Mouse (Mus musculus) liver, adult 2 months (tissue): ENCODE results near the gene Farsb. TPM values are rescaled to one million over a fixed set of nuclear protein-coding genes. Genes with fewer than 3 reads are reported as not detected.
"Not testable (repeated sequence)": the region's sequence is repeated elsewhere in the genome, so short reads cannot be mapped to it uniquely, and the experiment has no call there.

ENCODE experiments used
- DNase-seq: peaks from one replicate; pipeline ENCODE4 v3.0.0-alpha.2; 2011; ENCODE audit warnings: low read depth, low spot score; ENCODE audit errors: extremely low read depth
- H3K27ac ChIP-seq: fragments of 200-500 bp; replicated peaks from 2 replicates; pipeline ENCODE4 v1.5.1; 2012; ENCODE audit warnings: low read depth, mild to moderate bottlenecking, control low read depth, inconsistent platforms, low read length; ENCODE audit not compliant: insufficient read depth
- H3K27me3 ChIP-seq: fragments of 200-500 bp; 2 replicates; pipeline ENCODE4 v1.6.1; 2012; ENCODE audit warnings: mild to moderate bottlenecking, moderate library complexity, low read length, inconsistent platforms; ENCODE audit not compliant: control insufficient read depth, insufficient read depth
- H3K36me3 ChIP-seq: fragments of 200-500 bp; 2 replicates; pipeline ENCODE4 v1.6.1; 2012; ENCODE audit warnings: low read length, inconsistent platforms; ENCODE audit not compliant: control insufficient read depth, insufficient read depth
- H3K4me1 ChIP-seq: fragments of 200-500 bp; 2 replicates; pipeline ENCODE4 v1.6.1; 2011; ENCODE audit warnings: low read length; ENCODE audit not compliant: control insufficient read depth, insufficient read depth
- H3K4me3 ChIP-seq: fragments of 200-500 bp; 2 replicates; pipeline ENCODE4 v1.5.1; 2011; ENCODE audit warnings: low read depth, mild to moderate bottlenecking, control low read depth, low read length, moderate library complexity; ENCODE audit not compliant: insufficient read depth
- H3K79me2 ChIP-seq: fragments of 200-500 bp; 2 replicates; pipeline ENCODE4 v1.6.1; 2012; ENCODE audit warnings: inconsistent platforms, mild to moderate bottlenecking, low read length, moderate library complexity; ENCODE audit not compliant: control insufficient read depth, insufficient read depth
- H3K9ac ChIP-seq: fragments of 200-500 bp; 2 replicates; pipeline ENCODE4 v1.6.1; 2012; ENCODE audit warnings: low read depth, mild to moderate bottlenecking, control low read depth, inconsistent platforms, low read length
- CTCF ChIP-seq: fragments of 200-500 bp; IDR thresholded peaks from 2 replicates; pipeline ENCODE4 v1.5.1; 2011; ENCODE audit warnings: low read depth, low read length, control low read depth
- POLR2A ChIP-seq: fragments of 200-500 bp; IDR thresholded peaks from 2 replicates; pipeline ENCODE4 v1.6.1; 2011; ENCODE audit warnings: low read length, control low read depth; ENCODE audit not compliant: insufficient read depth; ENCODE audit errors: extremely low read depth
- WGBS: fragments of 180-500 bp; shearing (Covaris S2); methylation state at CpG from one replicate; pipeline ENCODE4 v1.1.7; 2018; 5-methylcytosine and 5-hydroxymethylcytosine counted together
- polyA plus RNA-seq: library from polyadenylated mRNA; depleted of rRNA; stranded (reverse); fragments of >200 nt; gene quantifications from 2 replicates; pipeline ENCODE4 v1.2.3, GENCODE M21; 2012
- total RNA-seq: library from RNA; depleted of rRNA; stranded (reverse); fragments of >200 nt; gene quantifications from 2 replicates; pipeline ENCODE4 v1.2.3, GENCODE M21; 2014

Gene Farsb
- total and polyA plus RNA-seq, 2 experiments, result 11.2 to 37.3 TPM

DNA sequence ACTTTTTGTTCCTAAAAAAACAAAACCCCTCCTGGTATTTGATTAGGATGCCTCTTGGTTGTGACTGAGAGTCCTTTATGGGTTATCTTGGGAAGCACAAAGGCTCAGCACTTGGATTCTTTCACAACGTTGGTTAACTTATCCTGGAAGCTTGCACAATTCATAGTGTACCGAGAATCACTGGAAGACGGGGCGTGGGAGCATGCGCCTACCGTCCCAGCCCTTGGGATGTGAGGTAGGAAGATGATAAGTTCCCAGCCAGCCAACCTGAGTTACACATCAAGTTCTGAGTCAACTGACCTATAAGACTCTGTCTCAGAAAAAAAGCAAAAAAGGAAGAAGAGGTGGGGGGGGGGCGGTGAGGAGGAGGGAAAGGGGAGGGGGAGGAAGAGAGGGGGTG, 30.2 kb upstream of the Farsb start:
- Histone ChIP-seq H3K79me2 (no peaks in the 10 kb centered on the region), H3K4me1 (no peaks in the 10 kb centered on the region), H3K27me3 (no peaks in the 10 kb centered on the region; the same call in 1 of the 2 replicates), H3K27ac (no peak overlapping the region), H3K4me3 (no peak overlapping the region), H3K36me3 (no peaks in the 10 kb centered on the region), H3K9ac (no peak overlapping the region)
- 79% methylated on average over 7 of the region's 7 CpGs for WGBS
- TF ChIP-seq POLR2A, result no peak
- no peak for TF ChIP-seq CTCF
- no peak for DNase-seq

DNA sequence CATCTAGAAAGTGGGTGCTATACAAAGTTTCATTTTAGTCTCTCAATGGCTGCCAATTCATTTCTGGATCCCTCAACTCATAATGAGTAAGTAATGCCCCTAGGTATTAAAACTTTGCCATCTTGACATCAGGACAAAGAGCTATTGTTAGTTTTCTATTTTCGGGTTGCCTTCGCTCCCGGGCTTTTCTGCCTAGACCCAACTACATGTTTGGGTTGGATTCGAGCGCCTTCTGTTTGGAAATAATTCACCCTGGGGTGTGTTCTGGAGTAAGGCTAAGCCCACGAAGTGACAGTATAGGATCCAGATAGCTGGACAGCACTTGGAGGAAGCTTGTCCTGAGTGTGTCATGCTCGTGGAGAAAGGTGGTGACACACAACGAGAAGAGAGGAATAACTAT, 24.1 kb upstream of the Farsb start:
- 82% methylated on average over 8 of the region's 8 CpGs for WGBS

DNA sequence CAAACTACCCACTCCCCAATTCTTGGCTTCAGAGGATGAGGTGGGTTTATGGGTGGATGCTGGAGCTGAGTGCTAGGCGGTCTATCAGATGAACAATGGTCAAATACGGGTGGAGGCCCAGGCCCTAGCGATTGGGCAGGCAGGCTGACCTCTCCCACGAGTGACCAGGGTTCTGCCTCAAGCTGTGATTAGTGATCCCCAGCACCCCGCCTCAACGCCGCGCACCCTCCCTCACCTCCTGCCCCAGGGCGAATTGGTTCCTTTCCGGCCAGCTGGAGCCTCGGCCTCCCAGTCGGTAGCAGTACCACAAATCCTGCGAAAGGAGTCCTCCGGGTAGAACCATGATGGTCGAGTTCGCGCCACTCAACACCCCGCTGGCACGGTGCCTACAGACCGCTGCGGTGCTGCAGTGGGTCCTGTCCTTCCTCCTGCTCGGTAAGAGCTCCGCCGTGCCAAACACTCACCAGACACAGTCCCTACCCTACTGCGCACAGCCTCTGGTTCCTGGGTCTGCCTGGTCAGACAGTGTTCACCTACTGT, 23.0 kb upstream of the Farsb start, which contains the start of gene BC035947:
TSS of gene BC035947 (minus strand) at position 538 of the 540 bp plus-strand sequence.
- no peak for DNase-seq
- peak within 1 kb of the TSS; percentile 29; the same call in 1 of the 2 replicates for H3K4me3 ChIP-seq
- H3K9ac ChIP-seq, result peak within 1 kb of the TSS; percentile 20
- no peaks in the 10 kb centered on the region for H3K36me3 ChIP-seq
- WGBS, result 11% methylated on average over 25 of the region's 25 CpGs
- no peaks in the 10 kb centered on the region for H3K79me2 ChIP-seq
- TF ChIP-seq CTCF (no peak), POLR2A (no peak)
- peaks cover 9% of the 10 kb centered on the region for H3K4me1 ChIP-seq
- H3K27ac ChIP-seq, result no peak within 1 kb of the TSS
- H3K27me3 ChIP-seq, result no peaks in the 10 kb centered on the region

More for the DNA sequence above, 24.1 kb upstream of the Farsb start:
- Histone ChIP-seq H3K79me2 (no peaks in the 10 kb centered on the region), H3K9ac (no peak overlapping the region), H3K27me3 (no peaks in the 10 kb centered on the region), H3K36me3 (no peaks in the 10 kb centered on the region), H3K4me3 (no peak overlapping the region), H3K27ac (no peak overlapping the region), H3K4me1 (peaks cover 9% of the 10 kb centered on the region)
- TF ChIP-seq POLR2A (no peak), CTCF (no peak)
- no peak for DNase-seq

DNA sequence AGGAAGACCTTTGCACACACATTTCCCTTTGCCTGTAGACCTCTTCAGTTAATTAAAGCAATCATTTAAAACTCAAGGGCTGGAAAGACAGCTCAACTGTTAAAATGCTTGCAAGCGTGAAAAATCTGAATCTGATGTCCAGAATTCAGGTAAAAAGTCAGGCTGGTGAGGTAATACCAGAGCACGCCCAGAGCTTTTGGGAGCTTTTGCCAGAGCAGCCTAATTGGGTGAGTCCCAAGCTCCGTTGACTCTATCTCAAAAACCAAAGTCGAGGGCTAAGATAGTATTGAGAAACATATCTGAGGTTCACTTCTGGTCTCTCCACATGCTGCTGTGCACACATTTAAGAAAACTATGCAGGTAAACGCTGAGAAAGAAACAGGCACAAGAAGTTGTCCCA, 22.2 kb upstream of the Farsb start, which contains the start of gene Mogat1:
TSS of gene Mogat1 (plus strand) at position 130 of the 400 bp plus-strand sequence.
- Histone ChIP-seq H3K36me3 (no peaks in the 10 kb centered on the region), H3K27me3 (no peaks in the 10 kb centered on the region), H3K4me1 (peaks cover 9% of the 10 kb centered on the region), H3K27ac (no peak within 1 kb of the TSS), H3K9ac (peak within 1 kb of the TSS; percentile 20), H3K79me2 (no peaks in the 10 kb centered on the region), H3K4me3 (peak within 1 kb of the TSS; percentile 29; the same call in 1 of the 2 replicates)
- peak; percentile 92 for DNase-seq
- 19% methylated on average over 5 of the region's 5 CpGs for WGBS
- no peak for TF ChIP-seq CTCF
- TF ChIP-seq POLR2A, result no peak

DNA sequence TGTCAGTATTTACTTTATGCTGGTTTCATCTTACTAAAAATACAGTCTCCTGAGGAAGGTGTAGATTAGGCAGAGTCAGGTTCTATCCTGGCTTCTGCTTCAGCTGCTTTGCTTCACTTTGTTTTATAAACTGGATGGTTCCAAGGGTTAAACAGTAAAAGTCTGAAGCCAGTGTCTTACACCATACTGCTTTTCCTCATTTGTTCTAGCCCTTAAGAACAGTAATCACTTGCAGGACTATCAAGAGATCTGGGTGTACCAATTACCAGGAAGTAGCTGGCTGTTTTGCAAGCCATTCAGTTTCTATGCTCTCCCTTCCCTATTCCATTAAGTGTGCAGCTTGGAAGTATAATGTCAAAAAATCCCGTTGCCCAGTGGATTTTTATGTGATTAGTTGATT, 18.4 kb upstream of the Farsb start:
- no peak overlapping the region for H3K4me3 ChIP-seq
- TF ChIP-seq CTCF (no peak), POLR2A (no peak)
- H3K27me3 ChIP-seq, result no peaks in the 10 kb centered on the region
- H3K4me1 ChIP-seq, result peaks cover 9% of the 10 kb centered on the region
- H3K27ac ChIP-seq, result no peak overlapping the region
- no peak for DNase-seq
- 51% methylated on average over 1 of the region's 1 CpGs for WGBS
- no peaks in the 10 kb centered on the region for H3K36me3 ChIP-seq
- no peaks in the 10 kb centered on the region for H3K79me2 ChIP-seq
- no peak overlapping the region for H3K9ac ChIP-seq

DNA sequence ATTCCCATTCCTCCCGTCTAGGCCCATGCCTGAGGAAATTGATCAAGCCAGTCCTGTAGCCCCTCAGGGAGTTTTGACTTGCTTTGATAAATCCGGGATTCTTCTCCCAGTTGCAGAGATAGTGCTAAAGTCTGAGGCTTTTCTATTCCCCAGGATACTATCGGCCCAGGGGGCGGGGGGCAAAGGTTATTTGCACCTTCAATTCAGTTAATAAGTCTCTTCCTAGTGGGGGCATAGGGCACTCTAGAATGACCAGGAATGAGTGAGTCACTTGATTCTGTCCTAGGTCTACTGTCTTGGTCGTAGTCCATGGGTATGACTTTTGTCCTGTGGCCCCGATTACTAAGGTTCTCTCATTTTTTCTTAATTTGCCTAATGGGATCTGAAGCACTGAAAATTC, 13.8 kb upstream of the Farsb start:
- no peak for DNase-seq
- WGBS, result 82% methylated on average over 6 of the region's 6 CpGs
- no peaks in the 10 kb centered on the region for H3K36me3 ChIP-seq

DNA sequence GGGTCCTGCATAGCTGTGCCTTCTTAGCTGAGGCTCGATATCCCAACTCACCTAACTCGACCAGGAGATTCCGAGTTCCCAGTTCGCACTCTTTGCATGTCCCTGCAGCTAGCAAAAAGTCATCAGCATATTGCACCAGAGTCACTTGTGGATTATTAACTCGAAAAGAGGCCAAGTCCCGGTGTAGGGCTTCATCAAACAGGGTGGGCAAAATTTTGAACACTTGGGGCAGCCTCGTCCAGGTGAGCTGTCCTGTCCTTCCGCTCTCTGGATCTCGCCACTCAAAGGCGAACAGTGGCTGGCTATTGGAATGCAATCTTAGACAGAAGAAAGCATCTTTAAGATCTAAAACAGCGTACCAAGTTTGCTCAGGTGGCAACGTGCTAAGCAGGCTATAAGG, 13.2 kb upstream of the Farsb start:
- H3K9ac ChIP-seq, DNase-seq, H3K27me3 ChIP-seq, H3K36me3 ChIP-seq, H3K4me3 ChIP-seq, H3K4me1 ChIP-seq, H3K27ac ChIP-seq, H3K79me2 ChIP-seq: not testable (repeated sequence)
- WGBS, result 81% methylated on average over 12 of the region's 12 CpGs

More for the DNA sequence above, 13.8 kb upstream of the Farsb start:
- Histone ChIP-seq H3K4me3 (no peak overlapping the region), H3K79me2 (no peaks in the 10 kb centered on the region), H3K4me1 (no peaks in the 10 kb centered on the region), H3K9ac (no peak overlapping the region), H3K27me3 (no peaks in the 10 kb centered on the region), H3K27ac (no peak overlapping the region)
- TF ChIP-seq POLR2A (no peak), CTCF (no peak)
